Mouse (Mus musculus) inflammation-experienced regulatory T-cells, adult 16 weeks (primary cell): ENCODE data around the gene Cdca3. TPM values are rescaled to one million over a fixed set of nuclear protein-coding genes. Genes with fewer than 3 reads are reported as not detected.

Experiments
- polyA plus RNA-seq: library from polyadenylated mRNA; unstranded; fragments of 100-300 nt; shearing (Covaris generic); gene quantifications from one replicate; pipeline ENCODE4 v1.2.1, GENCODE M21; 2017

Gene Cdca3
- polyA plus RNA-seq: 8.5 TPM

GRCm38 (mm10) chr6:124828868-124829798 is at the start of gene Cdca3, which contains the start of gene Usp5:
Gene Cdca3, plus strand, starts transcription at chr6:124829547.
Gene Usp5, minus strand, starts transcription at chr6:124829484.

GRCm38 (mm10) chr6:124808358-124809012 is 20.9 kb upstream of the Cdca3 start, which contains the start of gene Spsb2:
Gene Spsb2, plus strand, starts transcription at chr6:124808661.

GRCm38 (mm10) chr6:124813933-124814332 is 15.4 kb upstream of the Cdca3 start, which contains the start of gene Tpi1:
Gene Tpi1, minus strand, starts transcription at chr6:124814296.

GRCm38 (mm10) chr6:124840241-124841167 is 11.2 kb downstream of the Cdca3 start, which contains the start of gene Gnb3:
Gene Gnb3, minus strand, starts transcription at chr6:124840275.

GRCm38 (mm10) chr6:124856916-124857839 is 27.8 kb downstream of the Cdca3 start, which contains the start of gene P3h3:
Gene P3h3, minus strand, starts transcription at chr6:124857752.

GRCm38 (mm10) chr6:124863658-124864298 is 34.4 kb downstream of the Cdca3 start, which contains the start of gene Gpr162:
Gene Gpr162, minus strand, starts transcription at chr6:124863983.

Other genes starting within 250 kb of the Cdca3 start
- gene C1s2, start 193.5 kb upstream of the Cdca3 start, polyA plus RNA-seq: not detected
- gene Lpcat3, start 166.5 kb upstream of the Cdca3 start, polyA plus RNA-seq: 56.7 TPM
- gene Emg1, start 117.4 kb upstream of the Cdca3 start, polyA plus RNA-seq: 306 TPM
- gene Phb2, start 117.2 kb upstream of the Cdca3 start, polyA plus RNA-seq: 205 TPM
- 376 TPM for gene Ptpn6, start 90.8 kb upstream of the Cdca3 start, polyA plus RNA-seq
- 525 TPM for gene Grcc10, start 88.2 kb upstream of the Cdca3 start, polyA plus RNA-seq
- not detected for gene Gm45234, start 73.5 kb upstream of the Cdca3 start, polyA plus RNA-seq
- gene Atn1, start 73.0 kb upstream of the Cdca3 start, polyA plus RNA-seq: 2.9 TPM
- gene Eno2, start 59.9 kb upstream of the Cdca3 start, polyA plus RNA-seq: 8.5 TPM
- gene Lrrc23, start 49.8 kb upstream of the Cdca3 start, polyA plus RNA-seq: 2.4 TPM
- 8.8 TPM for gene Spsb2, start 20.9 kb upstream of the Cdca3 start, polyA plus RNA-seq
- 134 TPM for gene Tpi1, start 15.3 kb upstream of the Cdca3 start, polyA plus RNA-seq
- 143 TPM for gene Usp5, start 63 bp upstream of the Cdca3 start, polyA plus RNA-seq
- gene Gnb3, start 10.7 kb downstream of the Cdca3 start, polyA plus RNA-seq: not detected
- gene P3h3, start 28.2 kb downstream of the Cdca3 start, polyA plus RNA-seq: not detected
- 0.39 TPM for gene Gpr162, start 34.4 kb downstream of the Cdca3 start, polyA plus RNA-seq
- 304 TPM for gene Cd4, start 58.7 kb downstream of the Cdca3 start, polyA plus RNA-seq
- gene Lag3, start 82.2 kb downstream of the Cdca3 start, polyA plus RNA-seq: 5.8 TPM
- gene Ptms, start 90.6 kb downstream of the Cdca3 start, polyA plus RNA-seq: 11.1 TPM
- gene Mlf2, start 101.8 kb downstream of the Cdca3 start, polyA plus RNA-seq: 189 TPM
- 105 TPM for gene Cops7a, start 136.0 kb downstream of the Cdca3 start, polyA plus RNA-seq
- gene Pianp, start 167.1 kb downstream of the Cdca3 start, polyA plus RNA-seq: not detected
- 25.6 TPM for gene Zfp384, start 179.6 kb downstream of the Cdca3 start, polyA plus RNA-seq
- 85.5 TPM for gene Ing4, start 210.2 kb downstream of the Cdca3 start, polyA plus RNA-seq
- gene Acrbp, start 220.1 kb downstream of the Cdca3 start, polyA plus RNA-seq: 26.6 TPM
- 22.2 TPM for gene Lpar5, start 238.4 kb downstream of the Cdca3 start, polyA plus RNA-seq